Mouse (Mus musculus) adrenal gland, postnatal 14 days (tissue): ENCODE data around the gene Stra6. TPM values are rescaled to one million over a fixed set of nuclear protein-coding genes. Genes with fewer than 3 reads are reported as not detected.

Experiments used
- DNase-seq: peaks from one replicate; pipeline ENCODE4 v3.0.0; 2021; ENCODE audit warnings: mixed read lengths
- total RNA-seq: library from RNA; stranded (reverse); gene quantifications from 2 replicates; pipeline ENCODE4 v1.2.3, GENCODE M21; 2021

The Stra6 gene
- total RNA-seq, 1 experiment from 2014 or later: 0.96 TPM

DNA sequence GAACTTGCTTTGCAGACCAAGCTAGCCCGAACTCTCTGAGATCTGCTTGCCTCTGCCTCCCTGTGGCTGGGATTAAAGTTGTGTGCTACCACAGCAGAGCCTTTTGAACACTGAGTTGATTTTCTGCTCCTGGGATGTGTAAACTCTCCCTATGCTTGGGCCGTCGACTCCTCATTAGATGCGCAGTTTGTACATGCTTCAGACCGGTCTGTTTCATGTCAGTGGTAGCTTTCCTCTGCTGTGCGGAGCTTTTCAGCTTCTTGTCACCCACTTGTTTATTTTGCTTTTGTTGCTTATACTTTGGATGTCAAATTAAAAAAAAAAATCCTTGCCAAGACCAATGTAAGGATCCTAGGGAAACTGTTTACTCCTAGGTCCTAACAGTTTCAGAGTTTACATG is 32.4 kb downstream of the Stra6 start:
- DNase-seq: no peak

GRCm38 (mm10) chr9:58096629-58097301 is 33.2 kb downstream of the Stra6 start:
- DNase-seq: no peak

GRCm38 (mm10) chr9:58099836-58100565 is 36.4 kb downstream of the Stra6 start:
- DNase-seq: no peak

DNA sequence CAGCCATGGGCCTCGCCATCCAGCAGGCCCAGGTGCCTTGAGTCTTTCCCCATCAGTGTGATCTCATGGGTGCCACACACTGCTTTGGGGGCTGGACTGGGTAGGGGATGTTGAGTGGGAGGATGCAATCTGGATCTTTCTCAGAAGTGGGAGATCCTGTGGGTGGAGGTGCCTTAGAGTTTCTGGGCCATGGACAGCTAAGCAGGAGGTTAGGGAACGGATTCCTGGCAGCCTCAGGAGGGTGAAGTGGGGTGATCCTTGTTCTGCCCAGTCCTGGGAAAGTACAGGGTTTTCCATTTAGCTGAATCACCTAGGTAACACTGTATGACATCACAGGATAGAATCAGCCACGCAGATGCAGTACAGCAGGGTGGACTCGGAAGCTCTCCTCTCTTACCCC is 38.4 kb downstream of the Stra6 start:
- DNase-seq: no peak

- DNase-seq: no peak
Observed at GRCm38 (mm10) chr9:58103647-58104046, 40.1 kb downstream of the Stra6 start.

DNA sequence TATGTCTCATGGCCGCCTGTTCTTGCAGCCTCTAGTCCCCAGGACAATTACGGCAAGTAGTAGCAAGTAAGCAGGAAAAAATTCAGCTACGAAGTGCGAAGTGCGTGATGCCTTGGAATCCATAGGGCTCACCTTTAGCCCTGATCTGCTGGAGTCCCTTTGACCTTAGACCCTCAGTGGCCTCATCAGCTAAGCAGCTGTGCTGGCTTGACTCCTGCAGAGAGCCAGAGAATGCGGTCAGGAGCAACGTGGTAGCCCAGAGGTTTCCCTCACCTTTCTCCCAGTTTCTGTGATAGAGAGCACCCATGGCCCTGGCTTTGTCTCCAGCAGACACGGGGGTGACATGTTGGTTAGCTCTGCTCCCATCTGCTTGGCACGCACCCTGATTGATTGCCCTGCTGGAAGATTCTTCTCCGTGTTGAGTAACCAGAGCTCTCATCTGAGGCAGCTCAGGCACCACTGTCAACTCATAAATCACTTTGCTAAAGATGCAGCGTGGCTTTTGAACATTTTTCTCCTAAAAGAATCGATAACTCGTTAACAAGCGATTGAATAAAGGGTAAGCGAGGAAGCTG is 42.1 kb downstream of the Stra6 start:
- DNase-seq: peak; percentile 66

- no peak for DNase-seq
Observed at GRCm38 (mm10) chr9:58107494-58107893, 43.9 kb downstream of the Stra6 start.

DNA sequence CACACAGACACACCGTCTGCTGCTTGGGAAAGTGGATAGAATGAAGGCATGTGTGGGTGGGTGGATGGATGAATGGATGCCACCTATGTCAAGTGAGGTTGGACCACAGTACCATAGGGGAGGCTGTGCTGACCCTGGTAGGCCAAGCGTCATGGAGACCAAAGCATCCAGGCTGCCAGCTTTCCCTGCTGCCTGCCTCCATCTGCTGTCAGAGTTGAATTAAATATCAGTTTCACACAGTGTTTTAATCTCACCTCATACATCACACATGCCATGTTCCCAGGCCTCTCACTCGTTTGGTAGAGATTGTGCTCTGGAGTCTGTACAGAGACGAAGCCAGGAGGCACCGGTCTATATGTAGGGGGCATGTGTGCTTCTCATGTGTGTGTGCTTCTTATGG is 47.2 kb downstream of the Stra6 start:
- DNase-seq: no peak

DNA sequence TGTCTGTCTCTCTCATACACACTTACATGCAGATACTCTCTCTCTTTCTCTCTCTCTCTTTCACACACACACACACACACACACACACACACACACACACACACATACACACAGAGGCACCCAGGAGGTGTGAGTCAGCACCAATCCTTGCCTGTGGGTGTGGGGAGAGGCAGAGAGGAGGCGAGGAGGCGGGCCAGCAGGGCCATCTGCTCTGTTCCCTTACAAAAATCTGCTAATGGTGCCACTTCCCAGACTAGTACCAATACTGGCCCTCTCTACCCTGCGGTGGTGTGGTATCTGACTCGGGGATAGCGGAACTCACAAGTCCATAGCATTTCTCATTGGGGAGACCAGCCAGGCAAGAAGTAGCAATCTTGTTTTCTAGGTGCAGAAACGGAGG is 47.8 kb downstream of the Stra6 start:
- peak; percentile 69 for DNase-seq

DNA sequence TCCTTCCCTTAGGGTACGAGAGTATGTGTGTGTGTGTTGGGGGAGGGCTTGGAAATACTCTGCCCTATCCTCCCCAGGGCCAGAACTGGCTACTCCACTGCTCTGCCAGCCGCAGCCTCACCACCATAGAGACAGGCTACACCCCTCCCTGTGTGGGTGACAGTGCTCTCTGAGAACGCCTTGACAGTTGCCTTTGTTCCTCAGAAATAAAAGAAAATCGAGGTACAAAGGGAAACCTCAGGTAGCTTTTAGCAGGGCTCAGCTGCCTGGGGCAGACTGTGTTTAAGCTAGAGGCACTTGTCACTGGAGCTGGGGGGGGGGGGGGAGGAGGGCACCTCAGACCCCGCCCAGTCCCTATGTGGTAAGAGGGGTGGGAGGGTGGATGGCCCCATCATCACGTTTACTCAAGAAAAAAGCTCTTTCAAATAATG is 48.7 kb downstream of the Stra6 start:
- DNase-seq: no peak

DNA sequence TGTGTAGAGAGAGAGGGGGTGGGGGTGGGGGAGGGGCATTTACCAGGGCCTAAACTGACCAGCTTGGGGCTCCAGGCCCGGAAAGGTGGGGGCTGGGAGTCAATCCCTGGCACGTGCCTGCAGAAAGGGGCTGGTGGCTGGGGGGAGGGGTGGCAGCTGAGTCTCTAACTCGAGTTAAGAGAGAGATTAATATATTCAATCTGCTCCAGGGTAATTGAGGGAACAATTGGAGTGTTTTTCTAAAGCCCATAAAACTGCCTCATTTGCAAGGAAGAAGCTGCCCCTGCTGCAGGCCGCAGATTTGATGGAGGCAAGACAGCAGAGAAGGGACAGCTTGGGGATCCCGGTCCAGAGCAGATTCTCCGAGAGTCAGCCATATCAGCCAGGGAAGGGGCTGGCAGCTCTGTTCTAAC is 49.3 kb downstream of the Stra6 start:
- no peak for DNase-seq

GRCm38 (mm10) chr9:58113279-58113884 is 49.8 kb downstream of the Stra6 start:
- no peak for DNase-seq

- DNase-seq: no peak
Observed at GRCm38 (mm10) chr9:58114019-58114418, 50.4 kb downstream of the Stra6 start.

- no peak for DNase-seq
Observed at GRCm38 (mm10) chr9:58115297-58115925, 51.8 kb downstream of the Stra6 start.

DNA sequence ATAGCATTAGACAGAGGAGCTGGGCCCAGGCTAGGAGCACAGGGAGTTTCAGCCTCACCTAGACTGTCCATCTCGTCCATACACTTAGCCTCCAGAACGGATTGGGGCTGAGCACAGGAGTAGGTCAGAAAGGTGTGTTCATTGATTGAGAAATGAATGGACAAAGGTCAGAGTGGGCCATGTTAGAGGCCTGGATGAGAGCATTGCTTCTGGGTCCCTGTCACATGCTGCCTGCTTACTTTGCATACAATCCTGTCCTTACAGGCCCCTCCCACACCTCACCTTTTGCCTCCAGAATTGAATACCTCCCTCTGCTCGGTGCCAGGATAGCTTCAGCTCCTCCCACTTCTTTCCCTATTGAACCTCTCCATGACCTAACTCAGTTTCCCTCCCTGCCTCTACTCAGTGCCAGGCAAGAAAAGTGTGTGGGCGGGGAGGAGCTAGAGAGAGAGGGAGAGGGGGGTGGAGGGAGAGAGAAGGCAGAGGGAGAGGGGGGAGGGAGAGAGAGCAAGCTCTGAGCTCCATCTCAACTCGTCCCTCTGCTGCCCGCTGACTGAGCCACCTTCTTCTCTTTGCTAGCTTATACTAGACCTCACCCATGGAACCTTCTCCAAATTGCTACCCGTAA is 52.5 kb downstream of the Stra6 start:
- DNase-seq: no peak

- DNase-seq: no peak
Observed at GRCm38 (mm10) chr9:58118671-58119070, 55.1 kb downstream of the Stra6 start, which contains the start of gene Ccdc33. TSS of gene Ccdc33 (minus strand) at chr9:58118823.

GRCm38 (mm10) chr9:58125085-58125484 is 61.5 kb downstream of the Stra6 start:
- no peak for DNase-seq

- DNase-seq: no peak
Observed at GRCm38 (mm10) chr9:58125811-58126210, 62.2 kb downstream of the Stra6 start.

- no peak for DNase-seq
Observed at GRCm38 (mm10) chr9:58128926-58129413, 65.4 kb downstream of the Stra6 start.

DNA sequence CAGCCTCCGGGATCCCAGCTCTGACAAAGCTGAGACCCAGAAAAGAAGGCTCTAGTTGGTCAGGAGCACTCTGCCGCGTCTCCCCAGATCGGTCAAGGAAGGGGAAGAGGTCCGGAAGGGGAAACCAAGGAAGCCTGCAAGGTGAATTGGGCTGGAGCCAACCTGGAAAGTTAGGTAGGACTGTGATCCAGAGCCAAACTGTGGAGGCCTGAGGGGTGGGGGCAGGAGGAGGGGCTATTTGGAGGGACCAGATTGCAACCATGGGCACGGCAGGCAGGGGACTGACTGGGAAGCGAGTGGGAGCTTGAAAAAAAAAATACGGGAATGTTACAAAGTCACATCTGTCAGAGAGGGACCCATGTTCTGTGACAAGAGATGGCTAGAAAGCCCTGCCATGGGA is 65.9 kb downstream of the Stra6 start:
- no peak for DNase-seq

- no peak for DNase-seq
Observed at GRCm38 (mm10) chr9:58130909-58131308, 67.3 kb downstream of the Stra6 start.

- no peak for DNase-seq
Observed at GRCm38 (mm10) chr9:58131735-58132134, 68.1 kb downstream of the Stra6 start.
